Mouse (Mus musculus) kidney, postnatal 0 days (tissue): Measurements from ENCODE around the gene Rd3. TPM values are rescaled to one million over a fixed set of nuclear protein-coding genes. Genes with fewer than 3 reads are reported as not detected.
A peak's percentile ranks its signal among the peaks of the same experiment; 100 is the strongest.

Experiments
- ATAC-seq: fragments of 200-750 bp; cut with Nextera tagmentation; replicated peaks from 2 replicates; pipeline ENCODE4 v1.8.0; 2017; ENCODE audit warnings: low read depth, moderate number of reproducible peaks, moderate TSS enrichment, moderate library complexity; ENCODE audit not compliant: low FRiP score
- DNase-seq: peaks from one replicate; pipeline ENCODE4 v3.0.0-alpha.2; 2016; ENCODE audit warnings: low spot score
- H3K27ac ChIP-seq: fragments of 300-500 bp; sonication (generic); 2 replicates; pipeline ENCODE4 v1.5.1; 2014; ENCODE audit warnings: mild to moderate bottlenecking
- H3K27me3 ChIP-seq: fragments of 300-500 bp; sonication (generic); 2 replicates; pipeline ENCODE4 v1.6.1; 2014; ENCODE audit warnings: low read length, mixed read lengths; ENCODE audit not compliant: insufficient read depth
- H3K36me3 ChIP-seq: fragments of 300-500 bp; sonication (generic); 2 replicates; pipeline ENCODE4 v1.6.1; 2014; ENCODE audit warnings: low read length, mixed read lengths; ENCODE audit not compliant: insufficient read depth
- H3K4me1 ChIP-seq: fragments of 300-500 bp; sonication (generic); replicated peaks from 2 replicates; pipeline ENCODE4 v1.6.1; 2014; ENCODE audit warnings: antibody characterized with exemption, low read length, mixed read lengths; ENCODE audit not compliant: insufficient read depth
- H3K4me2 ChIP-seq: fragments of 300-500 bp; sonication (generic); 2 replicates; pipeline ENCODE4 v1.6.1; 2014; ENCODE audit warnings: mild to moderate bottlenecking, low read length, moderate library complexity, mixed read lengths
- H3K4me3 ChIP-seq: fragments of 300-500 bp; sonication (generic); replicated peaks from 2 replicates; pipeline ENCODE4 v1.5.1; 2014; ENCODE audit warnings: low read depth, low read length
- H3K9ac ChIP-seq: fragments of 300-500 bp; sonication (generic); 2 replicates; pipeline ENCODE4 v1.6.1; 2014; ENCODE audit warnings: low read depth, low read length
- H3K9me3 ChIP-seq: fragments of 300-500 bp; sonication (generic); replicated peaks from 2 replicates; pipeline ENCODE4 v1.6.1; 2016; ENCODE audit warnings: low read length, inconsistent platforms, mixed read lengths
- CTCF ChIP-seq: IDR thresholded peaks from 2 replicates; pipeline ENCODE4 v1.5.1; 2016; ENCODE audit warnings: antibody characterized with exemption, low read depth, mild to moderate bottlenecking, moderate library complexity
- WGBS: fragments of 180-500 bp; shearing (Covaris S2); extraction: QIAGEN DNeasy Blood & Tissue Kit; methylation state at CpG from one replicate; pipeline ENCODE4 v1.1.7; 2014; 5-methylcytosine and 5-hydroxymethylcytosine counted together
- polyA plus RNA-seq: library from polyadenylated mRNA; unstranded; fragments of >200 nt; fragmentation: Nextera tagmentation; extraction: Ambion mirVana; gene quantifications from 2 replicates; pipeline ENCODE4 v1.2.1, GENCODE M21; 2015

The Rd3 gene
- polyA plus RNA-seq, 1 experiment from 2014 or later: 0.51 TPM

- Histone ChIP-seq H3K4me3 (no peak overlapping the region), H3K9ac (no peak overlapping the region), H3K9me3 (no peaks in the 10 kb centered on the region), H3K27ac (0 out of 2 replicates have a peak overlapping the region, but pooled peaks have one; percentile 19), H3K4me1 (peaks cover 3% of the 10 kb centered on the region), H3K27me3 (no peaks in the 10 kb centered on the region), H3K4me2 (no peak overlapping the region), H3K36me3 (no peaks in the 10 kb centered on the region)
- 48% methylated on average over 13 of the region's 13 CpGs for WGBS
- TF ChIP-seq CTCF: no peak
- ATAC-seq (no peak), DNase-seq (no peak)
Observed at GRCm38 (mm10) chr1:191974509-191975405, 2.4 kb upstream of the Rd3 start.

- H3K27me3 ChIP-seq: no peaks in the 10 kb centered on the region
- no peaks in the 10 kb centered on the region for H3K9me3 ChIP-seq
- peak; percentile 64 for DNase-seq
- no peak overlapping the region for H3K4me3 ChIP-seq
- H3K4me2 ChIP-seq: no peak overlapping the region
- peaks cover 4% of the 10 kb centered on the region; the same call in 1 of the 2 replicates for H3K4me1 ChIP-seq
- ATAC-seq: no peak
- H3K36me3 ChIP-seq: no peaks in the 10 kb centered on the region
- no peak overlapping the region for H3K27ac ChIP-seq
- no peak overlapping the region for H3K9ac ChIP-seq
- TF ChIP-seq CTCF: no peak
- WGBS: 9% methylated on average over 6 of the region's 6 CpGs
Observed at GRCm38 (mm10) chr1:191981426-191982102, 4.4 kb downstream of the Rd3 start.

GRCm38 (mm10) chr1:191986674-191987480 lies 9.7 kb downstream of the Rd3 start:
- 66% methylated on average over 8 of the region's 8 CpGs for WGBS
- Histone ChIP-seq H3K36me3 (no peaks in the 10 kb centered on the region), H3K27me3 (no peaks in the 10 kb centered on the region), H3K4me2 (no peak overlapping the region), H3K9me3 (no peaks in the 10 kb centered on the region), H3K27ac (no peak overlapping the region), H3K9ac (no peak overlapping the region), H3K4me3 (no peak overlapping the region), H3K4me1 (no peaks in the 10 kb centered on the region; the same call in 1 of the 2 replicates)
- no peak for DNase-seq
- ATAC-seq: no peak
- no peak for TF ChIP-seq CTCF

- no peak overlapping the region for H3K9ac ChIP-seq
- no peaks in the 10 kb centered on the region for H3K36me3 ChIP-seq
- no peak overlapping the region for H3K27ac ChIP-seq
- H3K4me1 ChIP-seq: peaks cover 3% of the 10 kb centered on the region; the same call in 1 of the 2 replicates
- ATAC-seq (no peak), DNase-seq (no peak)
- H3K9me3 ChIP-seq: no peaks in the 10 kb centered on the region
- no peaks in the 10 kb centered on the region for H3K27me3 ChIP-seq
- H3K4me2 ChIP-seq: no peak overlapping the region
- no peak for TF ChIP-seq CTCF
- H3K4me3 ChIP-seq: no peak overlapping the region
- 51% methylated on average over 5 of the region's 5 CpGs for WGBS
Observed at GRCm38 (mm10) chr1:191987481-191987769, 10.3 kb downstream of the Rd3 start.

- no peak for DNase-seq
- H3K27ac ChIP-seq: no peak overlapping the region
- H3K27me3 ChIP-seq: no peaks in the 10 kb centered on the region
- no peak overlapping the region for H3K9ac ChIP-seq
- TF ChIP-seq CTCF: no peak
- 76% methylated on average over 3 of the region's 3 CpGs for WGBS
- no peak overlapping the region for H3K4me2 ChIP-seq
- no peaks in the 10 kb centered on the region for H3K9me3 ChIP-seq
- no peak for ATAC-seq
- peaks cover 4% of the 10 kb centered on the region; the same call in 1 of the 2 replicates for H3K4me1 ChIP-seq
- H3K36me3 ChIP-seq: no peaks in the 10 kb centered on the region
- no peak overlapping the region for H3K4me3 ChIP-seq
Observed at GRCm38 (mm10) chr1:191988646-191989045, 11.5 kb downstream of the Rd3 start.

- no peak overlapping the region for H3K4me3 ChIP-seq
- ATAC-seq (no peak), DNase-seq (no peak)
- H3K9ac ChIP-seq: no peak overlapping the region
- WGBS: 90% methylated on average over 5 of the region's 5 CpGs
- H3K27ac ChIP-seq: no peak overlapping the region
- H3K4me1 ChIP-seq: peaks cover 4% of the 10 kb centered on the region; the same call in 1 of the 2 replicates
- H3K27me3 ChIP-seq: no peaks in the 10 kb centered on the region
- H3K36me3 ChIP-seq: no peaks in the 10 kb centered on the region
- H3K9me3 ChIP-seq: no peaks in the 10 kb centered on the region
- no peak for TF ChIP-seq CTCF
- no peak overlapping the region for H3K4me2 ChIP-seq
Observed at GRCm38 (mm10) chr1:191989060-191989459, 11.9 kb downstream of the Rd3 start.
